36 mouse cellular contexts compared by ENCODE assay signal in the genomic region with DNA sequence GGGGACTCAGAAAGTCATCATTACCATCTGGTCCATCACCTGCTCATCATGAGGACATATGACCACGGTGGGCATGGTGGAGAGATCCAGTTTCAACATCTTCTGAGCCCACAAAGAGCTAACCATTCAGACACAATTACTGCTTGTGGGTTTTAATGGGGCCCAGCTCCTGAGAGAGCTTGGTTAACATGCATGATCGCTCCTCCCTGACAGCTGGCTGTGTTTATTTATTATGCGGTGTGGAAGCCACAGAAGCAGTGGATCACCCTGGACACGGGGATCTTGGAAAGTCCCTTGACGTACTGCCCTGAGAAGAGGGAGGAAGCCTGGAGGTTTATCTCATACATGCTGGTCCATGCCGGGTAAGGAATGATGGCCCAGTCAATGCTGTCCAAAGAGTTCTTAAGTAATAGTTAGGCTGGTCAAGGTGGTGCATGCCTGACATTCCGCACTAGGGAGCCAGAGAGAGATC. TPM values are rescaled to one million over a fixed set of nuclear protein-coding genes. Genes with fewer than 3 reads are reported as not detected.
DNase-seq lines count a peak whose midpoint lies in the region; ATAC-seq and TF ChIP-seq lines count a peak whose summit lies in the region.
"Had no signal": no experiment of that assay in that cellular context is flagged by ENCODE, and none has a peak within 500 bp of the region (broad histone marks: within the 10 kb centered on the region; RNA-seq: fewer than 3 reads in every experiment).

No protein-coding gene starts in this region.

- no peak overlapping the region for H3K4me3 ChIP-seq in embryonic facial prominence, embryonic 14.5 days (ENCODE audit: low read depth, low read length)
- H3K4me3 ChIP-seq in embryonic facial prominence, embryonic 10.5 days, result no peak overlapping the region
- no peak overlapping the region for H3K4me3 ChIP-seq in kidney, postnatal 0 days (replicated peaks; ENCODE audit: low read depth, low read length)
- H3K4me3 ChIP-seq: forebrain, embryonic 10.5 days; heart, embryonic 13.5 days; limb, embryonic 12.5 days; midbrain, embryonic 15.5 days; neural tube, embryonic 13.5 days; stomach, embryonic 15.5 days had no signal

- H3K9me3 ChIP-seq in embryonic facial prominence, embryonic 14.5 days (ENCODE audit: control insufficient read depth, low read length), result no peaks in the 10 kb centered on the region
- no peaks in the 10 kb centered on the region for H3K9me3 ChIP-seq in embryonic facial prominence, embryonic 10.5 days
- H3K9me3 ChIP-seq in kidney, postnatal 0 days (replicated peaks; ENCODE audit: low read length), result no peaks in the 10 kb centered on the region
- H3K9me3 ChIP-seq: forebrain, embryonic 10.5 days; heart, embryonic 13.5 days; limb, embryonic 12.5 days; midbrain, embryonic 15.5 days; stomach, embryonic 15.5 days had no signal

- peak; percentile 65; the same call in 1 of the 2 replicates for ATAC-seq in embryonic facial prominence, embryonic 14.5 days (ENCODE audit: low read depth)
- 0 out of 2 replicates have a peak, but pooled peaks have one; percentile 43 for ATAC-seq in kidney, postnatal 0 days (replicated peaks; ENCODE audit: low FRiP score, low read depth)
- ATAC-seq: forebrain, embryonic 16.5 days; inflammation-experienced regulatory T-cells, adult 6 months; liver, postnatal 0 days; midbrain, embryonic 15.5 days had no signal

- H3K4me2 ChIP-seq in embryonic facial prominence, embryonic 14.5 days (ENCODE audit: low read depth, low read length), result no peak overlapping the region
- no peak overlapping the region for H3K4me2 ChIP-seq in kidney, postnatal 0 days (ENCODE audit: low read length)
- H3K4me2 ChIP-seq: heart, embryonic 13.5 days; hindbrain, embryonic 14.5 days; limb, embryonic 12.5 days; liver, embryonic 11.5 days; midbrain, embryonic 15.5 days; neural tube, embryonic 13.5 days; stomach, embryonic 15.5 days had no signal

- TF ChIP-seq CTCF in kidney, postnatal 0 days (IDR thresholded peaks at IDR 0.05; ENCODE audit: low read depth), result no peak

- no peak overlapping the region for H3K27ac ChIP-seq in embryonic facial prominence, embryonic 14.5 days (replicated peaks; ENCODE audit: low read depth, low read length)
- no peak overlapping the region for H3K27ac ChIP-seq in embryonic facial prominence, embryonic 10.5 days (replicated peaks)
- H3K27ac ChIP-seq in kidney, postnatal 0 days, result no peak overlapping the region
- H3K27ac ChIP-seq: forebrain, embryonic 10.5 days; heart, embryonic 13.5 days; hindbrain, embryonic 14.5 days; limb, embryonic 12.5 days; midbrain, embryonic 15.5 days; neural tube, embryonic 13.5 days; stomach, embryonic 15.5 days had no signal

- no peak overlapping the region for H3K9ac ChIP-seq in embryonic facial prominence, embryonic 14.5 days (ENCODE audit: low read depth, low read length)
- H3K9ac ChIP-seq in kidney, postnatal 0 days (ENCODE audit: low read depth, low read length), result no peak overlapping the region
- H3K9ac ChIP-seq: heart, embryonic 13.5 days; hindbrain, embryonic 14.5 days; limb, embryonic 12.5 days; liver, postnatal 0 days; midbrain, embryonic 15.5 days; neural tube, embryonic 13.5 days; stomach, embryonic 15.5 days had no signal

- no peaks in the 10 kb centered on the region for H3K27me3 ChIP-seq in embryonic facial prominence, embryonic 14.5 days (replicated peaks; ENCODE audit: control insufficient read depth, insufficient read depth, low read length)
- no peaks in the 10 kb centered on the region for H3K27me3 ChIP-seq in embryonic facial prominence, embryonic 10.5 days (replicated peaks; ENCODE audit: low read depth, poor library complexity, severe bottlenecking)
- no peaks in the 10 kb centered on the region for H3K27me3 ChIP-seq in kidney, postnatal 0 days (ENCODE audit: insufficient read depth, low read length)
- H3K27me3 ChIP-seq: heart, embryonic 13.5 days; limb, embryonic 12.5 days; midbrain, embryonic 15.5 days; neural tube, embryonic 13.5 days; stomach, embryonic 15.5 days had no signal

- 65% methylated on average over 7 of the region's 7 CpGs for WGBS in embryonic facial prominence, embryonic 14.5 days
- WGBS in embryonic facial prominence, embryonic 10.5 days, result 77% methylated on average over 7 of the region's 7 CpGs
- WGBS in kidney, postnatal 0 days, result 25% methylated on average over 7 of the region's 7 CpGs

- H3K4me1 ChIP-seq in embryonic facial prominence, embryonic 14.5 days (ENCODE audit: control insufficient read depth, insufficient read depth, low read length), result no peaks in the 10 kb centered on the region
- H3K4me1 ChIP-seq in embryonic facial prominence, embryonic 10.5 days, result peaks cover 7% of the 10 kb centered on the region; the same call in 1 of the 2 replicates
- no peaks in the 10 kb centered on the region for H3K4me1 ChIP-seq in kidney, postnatal 0 days (replicated peaks; ENCODE audit: insufficient read depth, low read length)
- H3K4me1 ChIP-seq: limb, embryonic 12.5 days; midbrain, embryonic 15.5 days; stomach, embryonic 15.5 days had no signal

- DNase-seq in embryonic facial prominence, embryonic 14.5 days (ENCODE audit: low spot score), result peak; percentile 32
- DNase-seq in embryonic facial prominence, embryonic 10.5 days (ENCODE audit: low spot score), result no peak
- DNase-seq in kidney, postnatal 0 days (ENCODE audit: low spot score), result peak; percentile 73
- no peak for DNase-seq in kidney, adult 8-10 months
- DNase-seq in Muller cell, postnatal 12 days (ENCODE audit: inconsistent ontology term), result peak; percentile 76
- DNase-seq in retina, embryonic 14.5 days (ENCODE audit: low spot score), result peak; percentile 54
- DNase-seq in c-Kit-positive CD71-positive TER-119-positive erythroid progenitor cells, embryonic 14.5 days (ENCODE audit: low spot score), result no peak
- no peak for DNase-seq in left cerebral cortex, postnatal 10 days (ENCODE audit: extremely low spot score in 1 of 2, low spot score in 2 of 2)
- DNase-seq: adrenal gland, postnatal 25 days; B cell, adult 2 months; cerebellum, adult 11 months; cerebellum, adult 9-11 months; gastrocnemius, postnatal 25 days; heart, adult 18-20 months; kidney, adult 18-20 months; layer of hippocampus, postnatal 36 days; liver, postnatal 0 days; lung, postnatal 10 days; right cerebral cortex, adult 18-20 months; right cerebral cortex, postnatal 4 days; thymus, adult 18-20 months; thymus, postnatal 36 days had no signal

- intact Hi-C loops in left cerebral cortex, postnatal 10 days (cut with DNase I), result loop anchor here (5.0 kb wide), 1 partner anchor 83 kb away; no protein-coding TSS in a partner anchor

- H3K36me3 ChIP-seq in embryonic facial prominence, embryonic 14.5 days (ENCODE audit: control insufficient read depth, insufficient read depth, low read length), result no peaks in the 10 kb centered on the region
- H3K36me3 ChIP-seq in embryonic facial prominence, embryonic 10.5 days (replicated peaks), result no peaks in the 10 kb centered on the region
- H3K36me3 ChIP-seq in kidney, postnatal 0 days (ENCODE audit: insufficient read depth, low read length), result no peaks in the 10 kb centered on the region
- H3K36me3 ChIP-seq: forebrain, embryonic 10.5 days; heart, embryonic 13.5 days; limb, embryonic 12.5 days; midbrain, embryonic 15.5 days; neural tube, embryonic 13.5 days; stomach, embryonic 15.5 days had no signal

RNA-seq across cellular contexts. Expression of a gene that starts 26.4 kb away (rescaled TPM):
- polyA plus RNA-seq in embryonic facial prominence, embryonic 14.5 days (2014; fragmentation: Nextera tagmentation; extraction: Ambion mirVana), result 3.6 and 4.7 TPM in 2 replicates
- polyA plus RNA-seq in embryonic facial prominence, embryonic 10.5 days (2016; fragmentation: Nextera tagmentation; extraction: Ambion mirVana), result 0.35 and 0.57 TPM in 2 replicates
- polyA plus RNA-seq in kidney, postnatal 0 days (2015; fragmentation: Nextera tagmentation; extraction: Ambion mirVana), result 5.7 and 5.9 TPM in 2 replicates
- 1 to 10 TPM; 1.1 to 1.2 TPM for total RNA-seq in left cerebral cortex, postnatal 10 days (2021)
- total RNA-seq: heart, adult 18-20 months; heart, postnatal 25 days; megakaryocyte, adult 5-6 weeks had no signal
- polyA plus RNA-seq: liver, embryonic 11.5 days; liver, postnatal 0 days had no signal

RNA-seq across cellular contexts. Expression of a gene that starts 45.4 kb away (rescaled TPM):
- polyA plus RNA-seq in embryonic facial prominence, embryonic 14.5 days (2014; fragmentation: Nextera tagmentation; extraction: Ambion mirVana), result not detected in 2 replicates
- not detected in 2 replicates for polyA plus RNA-seq in embryonic facial prominence, embryonic 10.5 days (2016; fragmentation: Nextera tagmentation; extraction: Ambion mirVana)
- polyA plus RNA-seq in kidney, postnatal 0 days (2015; fragmentation: Nextera tagmentation; extraction: Ambion mirVana), result 0.08 TPM in 1 of 2 replicates, not detected in the other
- total RNA-seq in left cerebral cortex, postnatal 10 days (2021), result not detected
- total RNA-seq: adrenal gland, postnatal 25 days; gastrocnemius, postnatal 25 days; heart, adult 18-20 months; heart, postnatal 25 days; layer of hippocampus, adult 8-10 months; layer of hippocampus, postnatal 36 days; left cerebral cortex, postnatal 14 days; megakaryocyte, adult 5-6 weeks had no signal
- polyA plus RNA-seq: forebrain, embryonic 10.5 days; heart, embryonic 13.5 days; inflammation-experienced regulatory T-cells, adult 6 months; limb, embryonic 12.5 days; liver, postnatal 0 days had no signal

Comparison
In these comparisons a context has a peak if more than half of its experiments do, and no peak if none do; other contexts are left out.
1. DNase-seq: peak in embryonic facial prominence, embryonic 14.5 days (single experiment), kidney, postnatal 0 days (single experiment), Muller cell, postnatal 12 days (single experiment) and retina, embryonic 14.5 days (single experiment); none in embryonic facial prominence, embryonic 10.5 days (single experiment), kidney, adult 8-10 months (0 of 2), c-Kit-positive CD71-positive TER-119-positive erythroid progenitor cells, embryonic 14.5 days (single experiment) and left cerebral cortex, postnatal 10 days (0 of 2).